Mouse (Mus musculus) regulatory T cell (primary cell): ENCODE data around the gene Mrpl45.
"Not testable (repeated sequence)": the region's sequence is repeated elsewhere in the genome, so short reads cannot be mapped to it uniquely, and the experiment has no call there.

Experiments used
- in situ Hi-C: fragments of 300-600 bp; cut with MboI, MseI; formaldehyde crosslinking; loops from one replicate; pipeline ENCODE4 v1.15.1; 2025; ENCODE audit warnings: high pct_unique_total_duplicates

Mrpl45 gene

GRCm38 (mm10) chr11:97315504-97316503 is at the start of gene Mrpl45:
Gene Mrpl45, plus strand, starts transcription at chr11:97315716.
- in situ Hi-C loops = no loop called here

DNA sequence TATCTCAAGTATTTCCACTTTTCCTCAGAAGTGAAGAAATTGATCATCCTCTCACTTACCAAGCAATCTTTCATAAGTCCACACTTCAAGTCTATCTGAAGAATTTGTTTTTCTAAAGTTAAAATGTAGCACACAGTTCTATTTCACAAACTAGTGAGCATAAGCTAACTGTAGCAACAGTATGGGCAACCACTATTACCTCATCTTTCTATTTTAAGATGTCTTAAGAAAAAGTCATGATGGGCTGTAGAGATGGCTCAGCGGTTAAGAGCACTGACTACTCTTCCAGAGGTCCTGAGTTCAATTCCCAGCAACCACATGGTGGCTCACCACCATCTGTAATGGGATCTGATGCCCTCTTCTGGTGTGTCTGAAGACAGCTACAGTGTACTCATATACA is 49.0 kb upstream of the Mrpl45 start:
- in situ Hi-C loops = not testable (repeated sequence)

GRCm38 (mm10) chr11:97270004-97270403 is 45.5 kb upstream of the Mrpl45 start:
- in situ Hi-C loops = not testable (repeated sequence)

DNA sequence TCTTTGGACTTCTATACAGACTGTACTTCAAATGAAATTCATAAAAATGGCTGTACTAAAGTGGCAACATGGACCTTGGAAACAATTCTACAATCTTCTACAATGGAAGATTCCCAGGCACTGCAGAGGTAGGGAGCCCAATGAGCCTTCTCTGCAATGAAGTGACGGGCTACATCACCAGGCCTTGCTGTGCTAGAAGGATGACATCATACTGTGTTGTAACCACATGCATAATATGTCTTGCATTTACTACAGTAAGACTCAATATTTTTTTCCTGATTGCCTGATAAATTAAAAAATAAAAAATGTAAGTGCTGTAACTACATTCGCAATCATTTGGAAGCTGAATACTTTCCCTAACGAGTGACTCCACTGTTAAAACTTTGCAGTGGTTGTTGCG is 42.7 kb upstream of the Mrpl45 start:
- in situ Hi-C loops = no loop called here

- in situ Hi-C loops = no loop called here
Measured at GRCm38 (mm10) chr11:97273613-97274012, 41.9 kb upstream of the Mrpl45 start.

GRCm38 (mm10) chr11:97274947-97275346 is 40.6 kb upstream of the Mrpl45 start:
- in situ Hi-C loops = loop anchor here (5.0 kb wide), 1 partner anchor 37 kb away; no protein-coding TSS in a partner anchor

DNA sequence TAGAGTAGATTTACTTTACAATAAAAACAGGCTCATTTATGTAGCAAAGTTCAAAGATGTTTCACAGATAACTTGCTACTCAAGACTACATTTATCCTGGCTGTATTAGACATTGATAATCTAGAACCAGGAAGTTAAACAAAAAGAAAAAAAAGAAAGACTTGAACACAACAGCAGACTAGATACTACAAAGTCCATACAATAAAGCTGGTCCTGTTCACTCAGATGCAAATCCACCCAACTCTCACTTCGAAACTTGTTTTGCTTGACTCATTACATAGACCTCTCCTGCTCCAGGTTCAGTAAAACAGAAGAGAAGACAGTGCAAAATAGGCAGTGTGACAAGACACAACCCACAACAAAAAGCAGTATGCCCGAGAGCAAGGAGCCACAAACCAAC is 40.2 kb upstream of the Mrpl45 start:
- in situ Hi-C loops = loop anchor here (5.0 kb wide), 1 partner anchor 37 kb away; no protein-coding TSS in a partner anchor

DNA sequence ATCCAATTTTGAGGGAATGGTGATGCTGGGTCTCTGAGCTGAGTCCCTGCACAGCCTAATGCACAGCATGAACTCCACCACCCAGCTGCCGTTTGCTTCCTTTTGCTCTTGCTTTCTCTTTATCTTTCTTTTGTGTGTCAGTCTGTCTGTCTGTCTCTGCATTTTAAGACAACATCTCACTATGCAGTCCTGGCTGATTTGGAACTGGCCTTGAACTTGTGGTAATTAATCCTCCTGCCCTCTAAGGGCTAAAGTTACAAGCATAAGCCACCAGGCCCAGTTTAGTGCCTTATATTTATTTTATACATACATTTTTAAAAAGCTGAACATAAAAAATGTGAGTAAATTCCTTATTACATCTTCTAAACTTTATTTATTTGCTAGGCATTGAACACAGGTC is 39.5 kb upstream of the Mrpl45 start:
- in situ Hi-C loops = loop anchor here (5.0 kb wide), 1 partner anchor 36 kb away; no protein-coding TSS in a partner anchor

DNA sequence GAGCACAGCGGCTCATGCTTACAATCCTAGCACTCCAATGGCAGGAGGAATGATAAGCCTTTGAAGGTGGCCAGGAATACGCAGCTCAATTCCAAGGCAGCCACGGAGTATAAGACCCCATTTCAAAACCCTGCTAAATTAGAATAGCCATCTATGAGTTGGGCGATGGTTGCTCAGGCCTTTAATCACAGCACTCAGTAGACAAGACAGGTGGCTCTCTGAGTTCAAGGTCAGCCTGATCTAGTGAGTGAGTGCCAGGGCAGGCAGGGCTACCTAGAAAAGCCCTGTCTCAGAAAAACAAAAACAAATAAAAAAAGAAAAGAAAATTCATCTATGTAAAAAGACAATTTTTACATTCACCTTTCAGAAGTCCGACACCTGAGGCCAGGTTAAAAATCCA is 38.4 kb upstream of the Mrpl45 start:
- in situ Hi-C loops = loop anchor here (5.0 kb wide), 1 partner anchor 35 kb away; no protein-coding TSS in a partner anchor

DNA sequence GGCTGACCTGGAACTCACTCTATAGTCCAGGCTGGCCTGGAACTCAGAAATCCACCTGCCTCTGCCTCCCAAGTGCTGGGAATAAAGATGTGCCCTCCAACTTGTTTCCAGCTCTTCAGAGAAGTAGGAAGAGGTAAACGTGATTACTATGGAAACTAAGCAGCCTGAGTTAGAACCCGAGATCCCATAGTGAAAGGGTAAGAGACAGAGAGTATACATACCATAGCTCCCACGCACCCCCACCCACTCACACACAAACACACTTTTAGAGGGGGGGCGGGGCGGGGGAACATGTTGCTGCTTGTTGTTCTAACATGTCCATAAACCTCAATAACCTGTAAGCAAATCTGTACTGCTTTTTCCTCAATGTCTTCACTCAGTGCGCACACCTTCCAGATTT is 37.1 kb upstream of the Mrpl45 start:
- in situ Hi-C loops = loop anchor here (5.0 kb wide), 1 partner anchor 34 kb away; no protein-coding TSS in a partner anchor

DNA sequence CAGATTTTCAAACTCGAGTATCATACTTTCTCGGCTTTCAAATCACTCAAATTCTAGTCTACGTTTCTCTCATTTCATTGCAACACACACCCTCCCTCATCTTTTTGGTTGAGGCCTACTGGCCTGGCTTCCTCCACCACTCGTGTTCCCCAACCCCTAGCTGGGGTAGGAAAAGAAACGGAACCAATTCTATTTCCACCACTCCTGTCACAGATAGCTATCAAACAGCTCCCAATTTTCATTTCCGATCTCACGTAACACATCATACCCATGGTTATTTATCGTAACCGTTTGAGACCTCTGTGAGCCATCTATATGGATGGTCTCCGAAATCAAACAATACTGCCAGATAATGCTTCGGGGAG is 36.5 kb upstream of the Mrpl45 start:
- in situ Hi-C loops = loop anchor here (5.0 kb wide), 1 partner anchor 33 kb away; no protein-coding TSS in a partner anchor

GRCm38 (mm10) chr11:97279405-97280215 is 35.9 kb upstream of the Mrpl45 start:
- in situ Hi-C loops = loop anchor here (5.0 kb wide), 1 partner anchor 33 kb away; no protein-coding TSS in a partner anchor

GRCm38 (mm10) chr11:97280216-97280861 is 35.2 kb upstream of the Mrpl45 start, which contains the start of gene Npepps:
Gene Npepps, minus strand, starts transcription at chr11:97280638.
- in situ Hi-C loops = no loop called here

DNA sequence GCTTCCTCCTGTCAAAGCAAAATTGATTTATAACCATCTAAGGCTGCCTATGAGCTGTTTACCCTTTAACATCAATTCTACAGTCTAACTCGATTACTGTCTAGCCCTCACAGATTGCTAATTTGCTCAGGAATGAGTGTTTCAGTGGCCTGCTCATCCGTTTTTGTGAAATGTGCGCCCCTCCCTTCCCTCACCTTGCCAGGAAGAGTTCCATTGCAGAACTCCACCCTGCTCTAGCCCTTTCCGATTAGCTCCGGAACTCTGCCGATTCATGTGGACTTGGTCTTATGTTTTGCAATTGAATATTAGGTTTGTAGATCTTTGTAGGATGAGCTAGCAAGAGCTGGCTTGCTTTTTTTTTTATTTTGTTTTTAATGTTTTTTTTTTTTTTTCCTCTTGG is 33.3 kb upstream of the Mrpl45 start:
- in situ Hi-C loops = no loop called here

DNA sequence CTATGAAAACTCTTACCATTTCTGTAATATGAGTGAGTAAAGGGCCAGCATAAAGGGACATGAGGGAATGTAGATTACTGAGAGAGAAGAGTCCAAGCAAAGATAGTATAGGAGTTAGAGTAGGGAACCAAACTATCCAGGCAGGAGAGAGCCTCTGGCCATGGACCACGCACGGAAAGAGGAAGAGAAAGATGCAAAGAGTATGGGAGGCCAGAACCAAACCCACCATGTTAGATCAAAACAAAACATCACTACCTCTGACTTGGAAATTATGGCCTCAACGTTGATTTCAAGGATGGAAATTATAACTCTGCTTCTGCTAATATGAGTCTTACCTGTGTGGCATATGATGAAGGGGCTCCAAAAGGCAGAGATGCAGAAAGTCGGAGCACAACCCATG is 30.7 kb upstream of the Mrpl45 start:
- in situ Hi-C loops = no loop called here

DNA sequence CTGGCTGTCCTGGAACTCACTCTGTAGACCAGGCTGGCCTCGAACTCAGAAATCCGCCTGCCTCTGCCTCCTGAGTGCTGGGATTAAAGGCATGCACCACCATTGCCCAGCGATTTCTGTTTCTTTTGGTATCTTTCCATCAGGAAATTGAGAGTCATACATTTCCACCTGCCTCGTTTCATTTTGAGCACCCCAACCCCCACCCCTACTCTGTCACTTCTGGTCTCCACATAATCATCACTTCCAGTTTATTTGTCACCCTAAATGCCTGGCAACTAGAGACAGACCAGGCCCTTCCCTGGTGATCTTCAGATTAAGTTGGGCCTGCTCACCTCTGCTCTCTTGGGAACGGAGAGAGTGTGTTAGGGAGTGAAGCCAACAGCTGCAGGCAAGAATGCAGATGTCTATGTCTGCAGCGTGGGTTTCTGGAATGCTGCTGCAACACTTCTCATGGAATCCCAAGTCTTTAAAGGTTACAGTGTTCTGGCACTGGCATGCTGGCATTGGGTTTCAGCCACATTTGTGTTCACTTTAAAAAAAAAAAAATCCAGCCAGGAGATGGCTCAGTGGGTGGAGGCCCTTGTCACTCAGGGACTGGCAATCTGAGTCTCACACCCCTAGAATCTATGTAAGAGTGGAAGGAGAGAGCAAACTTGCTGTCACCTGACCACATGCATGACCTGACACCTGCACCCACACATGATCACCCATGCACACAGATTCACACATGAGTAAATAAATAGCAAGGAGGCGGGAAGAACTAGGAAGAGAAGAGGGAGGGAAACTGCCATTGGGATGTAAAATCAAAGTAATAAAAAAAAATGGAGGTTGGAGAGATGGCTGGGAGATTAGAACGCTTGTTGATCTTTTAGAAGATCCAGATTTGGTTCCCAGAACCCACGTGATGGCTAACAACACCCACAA is 29.4 kb upstream of the Mrpl45 start:
- in situ Hi-C loops = no loop called here

- in situ Hi-C loops = no loop called here
Measured at GRCm38 (mm10) chr11:97286973-97287372, 28.5 kb upstream of the Mrpl45 start.

- in situ Hi-C loops = no loop called here
Measured at GRCm38 (mm10) chr11:97287643-97288042, 27.9 kb upstream of the Mrpl45 start.

GRCm38 (mm10) chr11:97289276-97290230 is 26.0 kb upstream of the Mrpl45 start:
- in situ Hi-C loops = no loop called here
